Mouse (Mus musculus) cortical plate, adult 2 months (tissue): ENCODE data around the gene St3gal3.

Experiments used
- CTCF ChIP-seq: fragments of 200-500 bp; IDR thresholded peaks from 2 replicates; pipeline ENCODE4 v1.5.1; 2011; ENCODE audit warnings: mild to moderate bottlenecking, control low read depth, low read length; ENCODE audit not compliant: insufficient read depth; ENCODE audit errors: extremely low read depth
- POLR2A ChIP-seq: fragments of 200-500 bp; IDR thresholded peaks from 2 replicates; pipeline ENCODE4 v1.6.1; 2011; ENCODE audit warnings: mild to moderate bottlenecking, low read length, control low read depth; ENCODE audit not compliant: insufficient read depth; ENCODE audit errors: extremely low read depth

DNA sequence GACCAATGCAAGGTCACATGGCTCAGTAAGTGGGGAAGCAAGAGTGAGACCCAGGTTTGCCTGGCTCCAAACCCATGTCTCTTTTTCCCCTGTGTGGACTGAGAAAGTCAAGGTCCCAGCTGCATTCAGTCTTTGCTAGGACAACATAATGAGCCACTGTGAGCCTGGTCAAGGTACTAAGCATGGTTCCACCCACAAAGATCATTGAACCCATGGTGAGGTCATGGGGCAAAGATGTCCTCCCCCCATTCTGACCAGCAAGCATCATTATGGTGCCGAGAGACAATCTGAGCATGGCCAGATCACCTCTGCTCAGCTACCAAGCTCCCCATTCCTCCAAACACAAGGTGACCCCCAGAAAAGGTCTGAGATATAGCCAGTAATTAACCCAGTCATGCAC, 139.3 kb downstream of the St3gal3 start:
- TF ChIP-seq CTCF (no peak), POLR2A (no peak)
